Mouse (Mus musculus): Measurements from ENCODE around the gene Aff1.

GRCm38 (mm10) chr5:103691171-103691570, 1.0 kb upstream of the Aff1 start:
- TF ChIP-seq GATA1 (IDR thresholded peaks at IDR 0.05; ENCODE audit: borderline replicate concordance, low read length) (no peak), FLI1 (IDR thresholded peaks at IDR 0.05; ENCODE audit: low read length) (no peak)

Measured in megakaryocyte, embryonic 14.5 days (primary cell).